Mouse (Mus musculus) CH12.LX (cell line): ENCODE results near the gene Slc24a2. TPM values are rescaled to one million over a fixed set of nuclear protein-coding genes. Genes with fewer than 3 reads are reported as not detected.

Experiments used
- DNase-seq: peaks from one replicate; pipeline ENCODE4 v3.0.0-alpha.2; 2013; ENCODE audit errors: extremely low read depth
- H3K27ac ChIP-seq: 2 replicates; pipeline ENCODE4 v1.5.1; 2012; ENCODE audit warnings: low read depth, mild to moderate bottlenecking, control low read depth, moderate library complexity; ENCODE audit not compliant: insufficient read depth
- H3K27me3 ChIP-seq: replicated peaks from 2 replicates; pipeline ENCODE3; 2012; ENCODE audit warnings: inconsistent platforms
- H3K36me3 ChIP-seq, 2 experiments: replicated peaks in 1 of 2; 2 replicates each; pipeline versions ENCODE3 to v1.6.1; 2012; ENCODE audit warnings: inconsistent platforms in 1 of 2, low read length in 1 of 2, mild to moderate bottlenecking in 1 of 2, mixed read lengths in 1 of 2, moderate library complexity in 1 of 2; ENCODE audit not compliant: control insufficient read depth in 1 of 2, insufficient read depth in 1 of 2
- H3K4me1 ChIP-seq, 2 experiments: 2 replicates each; pipeline ENCODE4 v1.6.1; 2012; ENCODE audit warnings: inconsistent platforms in 1 of 2, moderate library complexity in 1 of 2; ENCODE audit not compliant: insufficient read depth in 2 of 2, control insufficient read depth in 1 of 2
- H3K4me2 ChIP-seq: 2 replicates; pipeline ENCODE4 v1.6.1; 2012; ENCODE audit warnings: low read depth, mild to moderate bottlenecking, control low read depth; ENCODE audit not compliant: poor library complexity, insufficient read depth, severe bottlenecking
- H3K4me3 ChIP-seq, 3 experiments: fragments of 150-350 bp in 1 of 3; sonication (generic) in 1 of 3; replicated peaks in 1 of 3; 2 replicates each; pipeline versions ENCODE3 to v1.5.1; 2011 to 2012; ENCODE audit warnings: low read depth in 2 of 3, low read length in 2 of 3, mild to moderate bottlenecking in 2 of 3, moderate library complexity in 2 of 3, control low read depth in 1 of 3, improper control_type of control experiment in 1 of 3, inconsistent platforms in 1 of 3, mixed read lengths in 1 of 3; ENCODE audit not compliant: poor library complexity in 1 of 3
- H3K79me2 ChIP-seq: replicated peaks from 2 replicates; pipeline ENCODE4 v1.6.1; 2012; ENCODE audit warnings: mild to moderate bottlenecking, moderate library complexity; ENCODE audit not compliant: control insufficient read depth, poor library complexity, insufficient read depth, severe bottlenecking; ENCODE audit errors: extremely low read depth
- H3K9ac ChIP-seq: 2 replicates; pipeline ENCODE4 v1.6.1; 2012; ENCODE audit warnings: low read depth, mild to moderate bottlenecking, control low read depth, moderate library complexity; ENCODE audit not compliant: insufficient read depth
- H3K9me3 ChIP-seq: replicated peaks from 2 replicates; pipeline ENCODE3; 2012; ENCODE audit warnings: low read length, inconsistent platforms, mixed read lengths
- BHLHE40 ChIP-seq: IDR thresholded peaks from 2 replicates; pipeline ENCODE4 v1.6.1; 2011; ENCODE audit warnings: mild to moderate bottlenecking, low read depth, low read length, improper control_type of control experiment
- CHD2 ChIP-seq: IDR thresholded peaks from 2 replicates; pipeline ENCODE4 v1.6.1; 2011; ENCODE audit warnings: low read length, improper control_type of control experiment
- ELF1 ChIP-seq: IDR thresholded peaks from 2 replicates; pipeline ENCODE4 v1.6.1; 2014; ENCODE audit warnings: low read depth, mild to moderate bottlenecking, inconsistent platforms, low read length, improper control_type of control experiment
- EP300 ChIP-seq: IDR thresholded peaks from 2 replicates; pipeline ENCODE4 v1.6.1; 2011; ENCODE audit warnings: low read length, improper control_type of control experiment
- ETS1 ChIP-seq: conservative IDR thresholded peaks from 2 replicates; pipeline ENCODE4 v1.6.1; 2012; ENCODE audit warnings: low read depth, mild to moderate bottlenecking, inconsistent platforms, low read length, improper control_type of control experiment, moderate library complexity
- GABPA ChIP-seq: IDR thresholded peaks from 2 replicates; pipeline ENCODE4 v1.6.1; 2012; ENCODE audit warnings: low read depth, low read length, improper control_type of control experiment, inconsistent platforms; ENCODE audit not compliant: insufficient replicate concordance
- HCFC1 ChIP-seq: IDR thresholded peaks from 2 replicates; pipeline ENCODE4 v1.6.1; 2012; ENCODE audit warnings: low read depth, mild to moderate bottlenecking, inconsistent platforms, low read length, improper control_type of control experiment
- IRF4 ChIP-seq: IDR thresholded peaks from 2 replicates; pipeline ENCODE4 v1.6.1; 2014; ENCODE audit warnings: low read depth, mild to moderate bottlenecking, inconsistent platforms, low read length, improper control_type of control experiment
- MAFK ChIP-seq: IDR thresholded peaks from 2 replicates; pipeline ENCODE4 v1.6.1; 2011; ENCODE audit warnings: low read length, improper control_type of control experiment; ENCODE audit not compliant: insufficient replicate concordance
- MAX ChIP-seq: IDR thresholded peaks from 2 replicates; pipeline ENCODE4 v1.6.1; 2011; ENCODE audit warnings: low read length, improper control_type of control experiment
- MAZ ChIP-seq: IDR thresholded peaks from 2 replicates; pipeline ENCODE4 v1.6.1; 2012; ENCODE audit warnings: low read depth, mild to moderate bottlenecking, inconsistent platforms, low read length, improper control_type of control experiment, moderate library complexity
- MEF2A ChIP-seq: IDR thresholded peaks from 2 replicates; pipeline ENCODE4 v1.6.1; 2014; ENCODE audit warnings: low read depth, mild to moderate bottlenecking, inconsistent platforms, low read length, improper control_type of control experiment, borderline replicate concordance
- NELFE ChIP-seq: IDR thresholded peaks from 2 replicates; pipeline ENCODE4 v1.6.1; 2011; ENCODE audit warnings: low read depth, low read length, improper control_type of control experiment
- NRF1 ChIP-seq: IDR thresholded peaks from 2 replicates; pipeline ENCODE4 v1.6.1; 2014; ENCODE audit warnings: low read depth, mild to moderate bottlenecking, inconsistent platforms, low read length, improper control_type of control experiment, moderate library complexity
- SMC3 ChIP-seq: IDR thresholded peaks from 2 replicates; pipeline ENCODE4 v1.6.1; 2011; ENCODE audit warnings: low read depth, low read length, improper control_type of control experiment
- TBP ChIP-seq: conservative IDR thresholded peaks from 2 replicates; pipeline ENCODE4 v1.6.1; 2011; ENCODE audit warnings: low read depth, low read length, improper control_type of control experiment
- UBTF ChIP-seq: IDR thresholded peaks from 2 replicates; pipeline ENCODE4 v1.6.1; 2012; ENCODE audit warnings: low read depth, mild to moderate bottlenecking, inconsistent platforms, low read length, improper control_type of control experiment, moderate library complexity
- USF2 ChIP-seq: conservative IDR thresholded peaks from 2 replicates; pipeline ENCODE4 v1.6.1; 2011; ENCODE audit warnings: low read depth, low read length, improper control_type of control experiment
- ZC3H11A ChIP-seq: IDR thresholded peaks from 2 replicates; pipeline ENCODE4 v1.6.1; 2012; ENCODE audit warnings: low read depth, mild to moderate bottlenecking, inconsistent platforms, low read length, improper control_type of control experiment
- ZKSCAN1 ChIP-seq: IDR thresholded peaks from 2 replicates; pipeline ENCODE4 v1.6.1; 2012; ENCODE audit warnings: low read depth, inconsistent platforms, low read length, improper control_type of control experiment, borderline replicate concordance
- dilution Hi-C: fragments of 300-500 bp; cut with MboI; formaldehyde crosslinking; loops from 2 replicates; pipeline ENCODE4 v1.14.3; 2020; ENCODE audit warnings: low sequenced_read_pairs; ENCODE audit not compliant: extremely low pct_unique_long_range_greater_than_20kb, extremely low pct_ligation_motif_present
- in situ Hi-C: fragments of 300-500 bp; cut with MboI; formaldehyde crosslinking; loops from 3 replicates; pipeline ENCODE4 v1.14.3; 2019; ENCODE audit warnings: low sequenced_read_pairs, low pct_ligation_motif_present, low pct_unique_long_range_greater_than_20kb, mixed read lengths
- polyA plus RNA-seq: library from polyadenylated mRNA; unstranded; fragments of >175 nt; gene quantifications from 2 replicates; pipeline ENCODE4 v1.2.1, GENCODE M21; 2012; ENCODE audit warnings: low read depth; ENCODE audit not compliant: insufficient read length
- total RNA-seq, 2 experiments: library from RNA; depleted of rRNA; stranded (reverse); fragments of 300-350 nt in 1 of 2; fragments of >200 nt in 1 of 2; gene quantifications; 2 replicates each; pipeline ENCODE4 v1.2.3; 2012 to 2014

The Slc24a2 gene
- total and polyA plus RNA-seq, 3 experiments, result not detected

DNA sequence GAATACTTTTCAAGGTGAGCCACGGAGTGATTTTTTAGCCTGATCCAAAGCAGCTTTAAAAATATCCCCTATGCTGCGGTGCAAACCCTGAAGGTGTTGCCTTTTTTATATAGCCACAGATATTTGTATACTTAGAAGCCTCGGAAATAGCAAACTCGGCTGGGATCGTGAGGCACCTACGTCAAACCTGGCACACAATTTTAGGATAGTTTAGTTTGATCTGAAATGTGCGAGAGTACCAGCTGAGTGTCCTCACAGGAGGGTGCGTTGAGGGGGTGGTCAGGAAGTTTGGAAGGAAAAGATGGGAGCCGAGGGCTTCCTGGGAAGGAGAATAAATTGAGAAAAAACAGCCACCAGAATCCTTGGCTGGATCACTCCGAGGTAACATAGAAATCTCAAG is 194.6 kb downstream of the Slc24a2 start:
- H3K4me1 ChIP-seq, result peaks cover 0 to 11% of the 10 kb centered on the region in 2 experiments; a peak in 2 of 4 replicates
- H3K36me3 ChIP-seq, result no peaks in the 10 kb centered on the region
- no peak overlapping the region for H3K4me3 ChIP-seq
- TF ChIP-seq TBP (no peak), NRF1 (no peak), CHD2 (no peak), MAZ (no peak), ELF1 (no peak), UBTF (no peak), NELFE (no peak), ZC3H11A (no peak), ZKSCAN1 (no peak), ETS1 (no peak), MEF2A (no peak), IRF4 (no peak), EP300 (no peak)
- TF ChIP-seq, all 38 proteins: peak for 0
- dilution Hi-C loops (no loop called here), in situ Hi-C loops (no loop called here)
- no peak for DNase-seq
- no peaks in the 10 kb centered on the region for H3K79me2 ChIP-seq
- no peak overlapping the region for H3K9ac ChIP-seq
- H3K27ac ChIP-seq, result no peak overlapping the region
- no peak overlapping the region for H3K4me2 ChIP-seq
- no peaks in the 10 kb centered on the region for H3K27me3 ChIP-seq
- no peaks in the 10 kb centered on the region for H3K9me3 ChIP-seq

DNA sequence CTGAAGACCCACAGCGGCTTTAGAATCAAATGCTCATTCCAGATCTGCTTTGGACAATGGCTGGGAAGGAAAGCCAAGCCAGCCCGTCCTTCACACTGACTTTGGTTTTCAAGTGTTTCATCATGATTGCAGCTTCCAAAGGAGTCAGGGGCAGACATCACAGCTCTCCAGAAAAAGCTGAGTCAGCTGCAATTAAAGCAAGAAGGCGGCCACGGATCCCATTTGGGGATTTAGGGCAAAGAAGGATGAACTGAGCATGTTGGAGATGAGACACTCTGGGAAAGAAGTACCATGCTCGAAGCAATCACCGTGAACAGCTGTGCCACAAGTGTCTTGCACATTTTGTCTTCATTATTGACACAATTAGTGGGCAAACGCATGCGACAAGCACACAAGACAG is 197.6 kb downstream of the Slc24a2 start:
- H3K4me1 ChIP-seq, result peaks cover 0 to 9% of the 10 kb centered on the region in 2 experiments; a peak in 2 of 4 replicates
- H3K27ac ChIP-seq, result no peak overlapping the region
- no peak for DNase-seq
- dilution Hi-C loops (no loop called here), in situ Hi-C loops (no loop called here)
- H3K4me2 ChIP-seq, result no peak overlapping the region
- no peaks in the 10 kb centered on the region for H3K79me2 ChIP-seq
- no peaks in the 10 kb centered on the region for H3K36me3 ChIP-seq
- no peak for TF ChIP-seq USF2
- TF ChIP-seq MAFK, result peak; percentile 74
- H3K9me3 ChIP-seq, result no peaks in the 10 kb centered on the region
- no peaks in the 10 kb centered on the region for H3K27me3 ChIP-seq
- H3K4me3 ChIP-seq, result no peak overlapping the region
- H3K9ac ChIP-seq, result no peak overlapping the region

DNA sequence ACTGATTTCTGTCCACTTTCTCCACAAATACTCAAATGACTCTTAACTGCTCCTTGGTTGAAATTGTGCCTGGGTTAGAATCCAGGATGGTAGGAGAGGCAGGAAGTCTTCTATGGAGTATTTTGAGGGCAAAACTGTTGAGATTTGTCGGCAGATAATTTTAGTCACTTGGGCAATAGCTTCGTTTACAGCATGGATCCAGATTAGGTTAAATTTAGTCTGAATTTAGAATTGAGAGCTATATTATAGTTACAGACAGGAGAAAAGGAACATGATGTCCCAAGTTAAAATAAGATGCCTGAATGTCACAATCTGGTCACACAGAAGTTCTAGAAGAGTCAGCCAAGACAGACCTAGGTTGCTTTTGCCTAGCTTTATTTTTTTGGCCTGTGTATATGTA is 199.2 kb downstream of the Slc24a2 start:
- in situ Hi-C loops (no loop called here), dilution Hi-C loops (no loop called here)
- no peak overlapping the region for H3K27ac ChIP-seq
- H3K4me2 ChIP-seq, result no peak overlapping the region
- H3K36me3 ChIP-seq, result no peaks in the 10 kb centered on the region
- TF ChIP-seq BHLHE40 (no peak), MAX (no peak), SMC3 (no peak), GABPA (no peak), ETS1 (no peak), ELF1 (no peak), HCFC1 (no peak)
- no peaks in the 10 kb centered on the region for H3K79me2 ChIP-seq
- H3K27me3 ChIP-seq, result no peaks in the 10 kb centered on the region
- DNase-seq, result no peak
- H3K4me3 ChIP-seq, result no peak overlapping the region
- H3K4me1 ChIP-seq, result no peaks in the 10 kb centered on the region
- no peaks in the 10 kb centered on the region for H3K9me3 ChIP-seq
- H3K9ac ChIP-seq, result no peak overlapping the region
